Mouse (Mus musculus) cerebellum, adult 2 months (tissue): ENCODE results near the gene Insr. TPM values are rescaled to one million over a fixed set of nuclear protein-coding genes. Genes with fewer than 3 reads are reported as not detected.
A peak's percentile ranks its signal among the peaks of the same experiment; 100 is the strongest.
"Not testable (repeated sequence)": the region's sequence is repeated elsewhere in the genome, so short reads cannot be mapped to it uniquely, and the experiment has no call there.

Experiments used
- DNase-seq, 2 experiments: peaks; one replicate each; pipeline ENCODE4 v3.0.0; 2021
- H3K27ac ChIP-seq: fragments of 200-500 bp; 2 replicates; pipeline ENCODE4 v1.5.1; 2012; ENCODE audit warnings: low read length, control low read depth, inconsistent platforms; ENCODE audit not compliant: insufficient read depth
- H3K27me3 ChIP-seq: fragments of 200-500 bp; 2 replicates; pipeline ENCODE4 v1.6.1; 2012; ENCODE audit warnings: inconsistent platforms, mild to moderate bottlenecking, low read length, moderate library complexity; ENCODE audit not compliant: control insufficient read depth, insufficient read depth
- H3K4me1 ChIP-seq: fragments of 200-500 bp; 2 replicates; pipeline ENCODE4 v1.6.1; 2011; ENCODE audit warnings: low read length; ENCODE audit not compliant: control insufficient read depth, insufficient read depth
- H3K4me3 ChIP-seq: fragments of 200-500 bp; replicated peaks from 2 replicates; pipeline ENCODE3; 2011; ENCODE audit warnings: mild to moderate bottlenecking, low read depth, low read length, control low read depth; ENCODE audit not compliant: insufficient read depth
- CTCF ChIP-seq: fragments of 200-500 bp; IDR thresholded peaks from 2 replicates; pipeline ENCODE4 v1.5.1; 2011; ENCODE audit warnings: low read depth, mild to moderate bottlenecking, control low read depth, low read length, moderate library complexity, borderline replicate concordance; ENCODE audit not compliant: insufficient read depth
- POLR2A ChIP-seq: fragments of 200-500 bp; IDR thresholded peaks from 2 replicates; pipeline ENCODE4 v1.6.1; 2011; ENCODE audit warnings: low read length, control low read depth, borderline replicate concordance; ENCODE audit not compliant: insufficient read depth
- WGBS: fragments of 180-500 bp; shearing (Covaris S2); methylation state at CpG from one replicate; pipeline ENCODE4 v1.1.7; 2018; 5-methylcytosine and 5-hydroxymethylcytosine counted together
- polyA plus RNA-seq: library from polyadenylated mRNA; depleted of rRNA; stranded (reverse); fragments of >200 nt; gene quantifications from 2 replicates; pipeline ENCODE4 v1.2.3, GENCODE M21; 2012

Gene Insr
- polyA plus RNA-seq, 1 experiment: 16.2 TPM

GRCm38 (mm10) chr8:3214601-3215000 lies 64.8 kb downstream of the Insr start:
- no peak for DNase-seq
- no peak overlapping the region for H3K27ac ChIP-seq
- no peak overlapping the region for H3K4me3 ChIP-seq
- WGBS: 95% methylated on average over 1 of the region's 1 CpGs
- no peaks in the 10 kb centered on the region for H3K27me3 ChIP-seq
- TF ChIP-seq CTCF: no peak
- H3K4me1 ChIP-seq: peaks cover 18% of the 10 kb centered on the region

GRCm38 (mm10) chr8:3211456-3211855 lies 68.0 kb downstream of the Insr start:
- Histone ChIP-seq H3K27me3 (no peaks in the 10 kb centered on the region), H3K4me1 (peaks cover 16% of the 10 kb centered on the region), H3K27ac (no peak overlapping the region), H3K4me3 (no peak overlapping the region)
- DNase-seq: peak; percentile 48 to 63
- TF ChIP-seq POLR2A (no peak), CTCF (no peak)
- 5% methylated on average over 9 of the region's 9 CpGs for WGBS

- no peaks in the 10 kb centered on the region for H3K27me3 ChIP-seq
- H3K27ac ChIP-seq: no peak overlapping the region
- no peak for DNase-seq
- no peak overlapping the region for H3K4me3 ChIP-seq
- 87% methylated on average over 3 of the region's 3 CpGs for WGBS
- H3K4me1 ChIP-seq: peaks cover 8% of the 10 kb centered on the region
- TF ChIP-seq POLR2A (no peak), CTCF (no peak)
Measured at GRCm38 (mm10) chr8:3209960-3210359, 69.5 kb downstream of the Insr start.

GRCm38 (mm10) chr8:3209268-3209667 lies 70.1 kb downstream of the Insr start:
- Histone ChIP-seq H3K27me3 (no peaks in the 10 kb centered on the region), H3K4me3 (no peak overlapping the region), H3K4me1 (peaks cover 8% of the 10 kb centered on the region), H3K27ac (no peak overlapping the region)
- DNase-seq: no peak
- WGBS: 47% methylated on average over 3 of the region's 3 CpGs
- no peak for TF ChIP-seq POLR2A

GRCm38 (mm10) chr8:3208729-3209128 lies 70.7 kb downstream of the Insr start:
- Histone ChIP-seq H3K27me3 (no peaks in the 10 kb centered on the region), H3K4me3 (no peak overlapping the region), H3K4me1 (peaks cover 8% of the 10 kb centered on the region), H3K27ac (no peak overlapping the region)
- TF ChIP-seq CTCF (no peak), POLR2A (no peak)
- no peak for DNase-seq

- WGBS: 89% methylated on average over 3 of the region's 3 CpGs
- no peak for DNase-seq
- Histone ChIP-seq H3K27me3 (no peaks in the 10 kb centered on the region), H3K4me1 (no peaks in the 10 kb centered on the region), H3K4me3 (no peak overlapping the region), H3K27ac (no peak overlapping the region)
- no peak for TF ChIP-seq CTCF
Measured at GRCm38 (mm10) chr8:3204758-3205443, 74.5 kb downstream of the Insr start.

GRCm38 (mm10) chr8:3202792-3203191 lies 76.6 kb downstream of the Insr start:
- H3K27me3 ChIP-seq: no peaks in the 10 kb centered on the region
- no peak overlapping the region for H3K4me3 ChIP-seq
- WGBS: 97% methylated on average over 7 of the region's 7 CpGs
- H3K27ac ChIP-seq: no peak overlapping the region
- DNase-seq: no peak
- TF ChIP-seq POLR2A: no peak
- no peak for TF ChIP-seq CTCF
- H3K4me1 ChIP-seq: no peaks in the 10 kb centered on the region

- H3K4me3 ChIP-seq, H3K4me1 ChIP-seq, H3K27ac ChIP-seq, H3K27me3 ChIP-seq, DNase-seq: not testable (repeated sequence)
Measured at GRCm38 (mm10) chr8:3194297-3194696, 85.1 kb downstream of the Insr start.

- Histone ChIP-seq H3K27ac (no peak overlapping the region), H3K4me1 (no peaks in the 10 kb centered on the region), H3K27me3 (no peaks in the 10 kb centered on the region), H3K4me3 (no peak overlapping the region)
- no peak for TF ChIP-seq POLR2A
- TF ChIP-seq CTCF: no peak
- DNase-seq: no peak
Measured at GRCm38 (mm10) chr8:3191006-3191405, 88.4 kb downstream of the Insr start.
